Mouse (Mus musculus): Measurements from ENCODE around the gene Snx11.
"Not testable (repeated sequence)": the region's sequence is repeated elsewhere in the genome, so short reads cannot be mapped to it uniquely, and the experiment has no call there.

Gene Snx11

GRCm38 (mm10) chr11:96796081-96796480 lies 18.7 kb upstream of the Snx11 start:
- DNase-seq (ENCODE audit: low spot score): no peak

GRCm38 (mm10) chr11:96795491-96795890 lies 18.1 kb upstream of the Snx11 start:
- DNase-seq (ENCODE audit: low spot score): no peak

GRCm38 (mm10) chr11:96790681-96791080 lies 13.3 kb upstream of the Snx11 start:
- no peak for DNase-seq (ENCODE audit: low spot score)

- DNase-seq (ENCODE audit: low spot score): no peak
These were observed 12.6 kb upstream of the Snx11 start for GRCm38 (mm10) chr11:96789990-96790389.

GRCm38 (mm10) chr11:96788871-96789795 lies 11.8 kb upstream of the Snx11 start, which contains the start of gene Cbx1:
Cbx1 (plus strand) TSS chr11:96789127.
- peak; percentile 91 for DNase-seq (ENCODE audit: low spot score)

- no peak for DNase-seq (ENCODE audit: low spot score)
These were observed 9.5 kb upstream of the Snx11 start for GRCm38 (mm10) chr11:96786731-96787450.

DNA sequence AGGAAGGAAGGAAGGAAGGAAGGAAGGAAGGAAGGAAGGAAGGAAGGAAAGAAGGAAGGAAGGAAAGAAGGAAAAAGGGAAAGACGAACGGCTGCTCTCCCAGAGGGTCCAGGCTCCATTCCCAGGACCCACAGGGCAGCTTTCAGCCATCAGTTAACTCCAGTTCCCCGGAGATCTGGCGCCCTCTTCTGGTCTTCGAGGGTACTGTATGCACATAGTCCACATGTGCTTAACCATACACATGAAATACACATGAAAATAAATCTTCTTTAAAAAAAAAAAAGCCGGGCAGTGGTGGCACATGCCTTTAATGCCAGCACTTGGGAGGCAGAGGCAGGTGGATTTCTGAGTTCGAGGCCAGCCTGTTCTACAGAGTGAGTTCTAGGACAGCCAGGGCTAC lies 7.5 kb upstream of the Snx11 start:
- DNase-seq (ENCODE audit: low spot score): peak; percentile 27

DNA sequence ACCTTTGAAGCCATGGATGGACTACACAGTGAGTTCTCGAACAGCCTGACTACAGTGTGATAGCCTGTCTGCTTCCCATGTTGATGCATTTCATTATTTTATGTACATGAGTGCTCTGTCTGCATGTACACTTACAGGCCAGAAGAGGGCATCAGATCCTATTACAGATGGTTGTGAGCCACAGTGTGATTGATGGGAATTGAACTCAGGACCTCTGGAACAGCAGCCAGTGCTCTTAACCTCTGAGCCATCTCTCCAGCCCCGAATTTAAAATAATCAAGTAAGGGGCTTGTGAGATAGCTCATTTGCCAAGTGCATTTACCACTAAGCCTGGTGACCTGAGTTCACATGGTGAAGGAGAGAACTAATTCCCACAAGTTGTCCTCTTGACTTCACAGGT lies 4.1 kb upstream of the Snx11 start:
- DNase-seq (ENCODE audit: low spot score): no peak

DNA sequence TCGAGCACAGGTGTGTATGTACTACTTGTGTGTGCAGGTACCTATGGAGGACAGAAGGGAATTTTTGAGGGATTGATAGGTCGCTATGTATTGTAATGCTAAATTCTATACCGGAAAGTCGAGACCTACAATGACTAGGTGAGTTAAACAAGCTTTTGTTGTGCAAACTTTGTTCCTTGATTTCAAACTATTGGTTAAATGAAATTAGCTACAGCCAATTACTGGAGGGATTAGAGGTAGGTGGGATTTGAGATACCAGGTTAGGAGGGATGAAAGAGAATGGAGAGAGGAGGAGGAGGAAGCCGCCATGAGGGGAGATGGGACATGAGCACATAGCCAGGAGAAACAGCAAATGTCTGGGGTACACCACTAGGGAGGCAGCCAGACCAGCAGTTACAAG lies 2.9 kb upstream of the Snx11 start:
- DNase-seq (ENCODE audit: low spot score): no peak

- not testable (repeated sequence) for DNase-seq (ENCODE audit: low spot score)
These were observed 785 bp upstream of the Snx11 start for GRCm38 (mm10) chr11:96778061-96778627.

DNA sequence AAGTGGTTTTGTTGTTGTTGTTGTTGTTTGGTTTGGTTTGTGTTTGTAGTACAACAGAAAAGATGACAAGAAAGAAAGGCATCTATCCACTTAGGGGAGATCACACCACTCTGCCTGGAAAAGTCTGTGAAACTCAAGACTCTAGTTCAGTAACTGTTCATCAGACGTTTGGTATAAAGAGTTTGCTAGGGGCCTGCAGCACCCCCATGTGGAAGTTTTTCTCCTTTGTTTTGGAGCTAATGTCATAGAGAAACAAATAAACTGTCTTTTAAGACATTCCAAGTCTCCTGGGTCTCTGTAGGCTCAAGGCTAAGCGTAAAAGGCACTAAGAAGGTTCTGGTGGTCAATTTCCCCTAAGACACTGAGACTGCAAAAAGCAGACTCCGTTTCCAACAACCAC lies 1.3 kb downstream of the Snx11 start:
- DNase-seq (ENCODE audit: low spot score): no peak

DNA sequence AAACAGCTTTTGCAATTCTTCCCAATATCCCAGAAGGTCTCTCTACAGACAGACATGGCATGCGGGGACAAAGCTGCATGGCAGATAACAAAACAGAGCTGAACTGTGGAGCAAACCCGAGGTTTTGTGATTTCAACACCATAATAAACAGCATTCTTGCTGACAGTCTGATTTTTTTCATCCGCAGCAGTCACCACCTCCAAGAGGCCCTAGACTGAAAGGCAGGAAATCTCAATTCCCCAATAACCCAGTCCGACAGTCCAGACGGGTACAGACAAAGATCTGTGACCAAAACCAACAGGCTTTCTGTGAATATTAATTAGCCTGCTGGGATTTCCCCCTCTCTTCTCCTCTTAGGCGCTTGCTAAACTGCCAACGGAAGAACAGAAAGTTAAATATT lies 1.7 kb downstream of the Snx11 start:
- DNase-seq (ENCODE audit: low spot score): no peak

- DNase-seq (ENCODE audit: low spot score): no peak
These were observed 2.3 kb downstream of the Snx11 start for GRCm38 (mm10) chr11:96775063-96775462.

DNA sequence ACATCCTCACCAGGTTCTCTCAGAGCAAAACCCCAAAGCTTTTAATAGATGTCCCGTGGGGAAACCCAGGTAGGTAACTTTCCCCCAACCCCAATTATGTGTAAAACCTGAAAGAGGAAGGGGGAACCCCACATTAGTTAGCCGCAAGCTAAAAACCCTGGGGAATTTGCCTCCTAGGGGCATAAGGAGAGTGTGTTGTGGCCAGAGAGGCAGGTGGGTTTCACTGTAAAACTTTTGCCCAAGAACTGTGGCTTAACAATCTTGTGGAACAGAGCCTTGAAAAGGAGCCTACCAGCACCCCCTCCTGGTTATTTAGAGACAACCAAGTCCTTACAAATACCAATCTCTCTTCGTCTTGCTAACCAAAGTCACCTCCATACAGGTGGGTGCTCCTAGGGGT lies 2.8 kb downstream of the Snx11 start:
- no peak for DNase-seq (ENCODE audit: low spot score)

GRCm38 (mm10) chr11:96772413-96772812 lies 4.9 kb downstream of the Snx11 start:
- no peak for DNase-seq (ENCODE audit: low spot score)

- DNase-seq (ENCODE audit: low spot score): no peak
These were observed 5.9 kb downstream of the Snx11 start for GRCm38 (mm10) chr11:96771274-96771975.

GRCm38 (mm10) chr11:96768240-96768639 lies 9.1 kb downstream of the Snx11 start:
- DNase-seq (ENCODE audit: low spot score): no peak

- no peak for DNase-seq (ENCODE audit: low spot score)
These were observed 10.3 kb downstream of the Snx11 start for GRCm38 (mm10) chr11:96767096-96767495.

DNA sequence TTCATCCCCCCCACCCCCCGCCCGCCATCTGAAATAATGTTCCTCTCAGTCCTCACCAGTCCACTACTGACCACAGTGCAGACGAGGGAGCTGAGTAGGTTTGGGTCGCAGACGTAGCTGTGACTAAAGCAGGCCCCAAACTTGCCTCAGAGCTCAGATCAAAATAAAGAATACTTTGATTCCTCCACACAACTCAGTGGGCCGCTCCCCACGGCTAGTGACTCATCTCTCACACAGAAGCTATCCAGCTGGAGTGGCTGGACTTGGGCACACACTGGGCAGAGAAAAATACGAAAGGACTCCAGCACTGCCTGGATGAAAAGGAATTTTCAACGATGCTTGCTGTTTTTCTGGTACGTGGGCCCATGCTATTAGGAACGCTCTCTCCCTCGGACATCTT lies 10.8 kb downstream of the Snx11 start:
- no peak for DNase-seq (ENCODE audit: low spot score)

DNA sequence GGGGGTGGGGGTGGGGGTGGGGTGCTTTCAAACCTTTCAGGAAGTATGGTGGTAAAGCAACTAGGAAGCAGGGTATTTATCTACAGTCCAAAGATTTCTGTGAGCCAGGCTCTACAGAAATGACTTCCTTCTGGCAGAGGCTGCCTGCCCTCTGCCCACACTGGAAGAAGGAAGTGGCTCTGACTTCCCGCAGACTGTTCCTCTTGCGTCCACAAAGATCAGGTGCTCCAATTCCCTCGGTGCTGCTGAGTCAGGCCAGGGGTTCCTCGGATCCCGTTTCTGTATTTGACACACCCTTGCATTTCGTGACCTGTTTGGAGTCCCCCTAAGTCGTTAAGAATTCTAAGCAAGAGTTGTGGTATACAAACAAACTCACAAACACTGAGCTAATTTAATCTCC lies 11.7 kb downstream of the Snx11 start:
- DNase-seq (ENCODE audit: low spot score): no peak

DNA sequence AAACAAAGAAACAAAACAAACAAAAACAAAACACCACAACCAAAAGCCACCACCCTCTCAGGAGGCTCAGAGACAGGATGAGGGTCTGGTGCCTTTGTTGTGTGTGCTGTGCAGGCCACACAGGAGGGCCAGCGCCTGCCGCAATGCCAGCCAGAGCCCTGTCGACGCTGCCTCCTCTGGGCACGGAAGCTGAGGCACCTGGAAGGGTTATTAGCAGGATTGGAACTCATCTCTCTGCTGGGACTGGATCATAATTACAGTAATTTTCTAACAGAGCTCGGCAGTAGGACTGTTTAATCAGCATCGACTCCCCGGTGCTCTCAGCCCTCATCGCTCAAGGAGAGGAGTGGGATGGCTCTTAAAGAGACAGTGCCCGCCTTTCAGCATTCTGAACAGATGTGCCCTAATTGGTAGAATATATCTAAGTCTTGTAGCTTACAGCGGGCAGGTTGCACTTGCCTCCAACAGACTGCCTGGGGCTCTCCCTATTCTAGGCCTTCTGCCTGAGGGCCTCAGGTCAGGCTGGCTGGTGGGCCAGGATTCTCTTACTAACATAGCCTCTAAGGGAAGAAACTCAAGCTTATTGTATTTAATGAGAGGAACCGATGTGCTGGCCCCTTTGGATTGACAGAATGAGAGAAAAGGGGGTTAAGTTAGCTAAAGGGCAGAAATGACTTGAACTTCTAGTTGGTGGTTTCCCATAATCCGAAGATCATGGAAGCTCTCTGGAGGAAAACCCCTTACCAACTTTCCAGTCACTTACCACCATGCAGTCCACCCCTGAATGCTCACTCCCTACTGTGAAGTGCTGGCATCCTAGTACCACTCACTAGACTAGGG lies 12.6 kb downstream of the Snx11 start:
- no peak for DNase-seq (ENCODE audit: low spot score)
